Mouse (Mus musculus) hindbrain, postnatal 0 days (tissue): Measurements from ENCODE around the gene Adap2. TPM values are rescaled to one million over a fixed set of nuclear protein-coding genes. Genes with fewer than 3 reads are reported as not detected.
"Not testable (repeated sequence)": the region's sequence is repeated elsewhere in the genome, so short reads cannot be mapped to it uniquely, and the experiment has no call there.

Source experiments
- ATAC-seq: fragments of 200-750 bp; cut with Nextera tagmentation; 2 replicates; pipeline ENCODE4 v1.8.0; 2017; ENCODE audit warnings: mild to moderate bottlenecking, moderate TSS enrichment, moderate library complexity
- DNase-seq: peaks from one replicate; pipeline ENCODE4 v3.0.0-alpha.2; 2015; ENCODE audit warnings: low spot score
- H3K27ac ChIP-seq: fragments of 300-500 bp; sonication (generic); 2 replicates; pipeline ENCODE4 v1.5.1; 2014; ENCODE audit warnings: mild to moderate bottlenecking
- H3K27me3 ChIP-seq: fragments of 300-500 bp; sonication (generic); 2 replicates; pipeline ENCODE4 v1.6.1; 2014; ENCODE audit warnings: low read length, mixed read lengths; ENCODE audit not compliant: insufficient read depth
- H3K36me3 ChIP-seq: fragments of 300-500 bp; sonication (generic); 2 replicates; pipeline ENCODE4 v1.6.1; 2014; ENCODE audit warnings: low read length, mixed read lengths; ENCODE audit not compliant: insufficient read depth
- H3K4me1 ChIP-seq: fragments of 300-500 bp; sonication (generic); 2 replicates; pipeline ENCODE4 v1.6.1; 2014; ENCODE audit warnings: antibody characterized with exemption, low read length, mixed read lengths; ENCODE audit not compliant: insufficient read depth
- H3K4me2 ChIP-seq: fragments of 300-500 bp; sonication (generic); 2 replicates; pipeline ENCODE4 v1.6.1; 2014; ENCODE audit warnings: low read depth, mild to moderate bottlenecking, low read length, moderate library complexity, mixed read lengths
- H3K4me3 ChIP-seq: fragments of 300-500 bp; sonication (generic); 2 replicates; pipeline ENCODE4 v1.5.1; 2014; ENCODE audit warnings: low read length
- H3K9ac ChIP-seq: fragments of 300-500 bp; sonication (generic); replicated peaks from 2 replicates; pipeline ENCODE4 v1.6.1; 2014; ENCODE audit warnings: mild to moderate bottlenecking, low read length, moderate library complexity, mixed read lengths
- H3K9me3 ChIP-seq: fragments of 300-500 bp; sonication (generic); 2 replicates; pipeline ENCODE4 v1.6.1; 2016; ENCODE audit warnings: low read length, mixed read lengths
- CTCF ChIP-seq: IDR thresholded peaks from 2 replicates; pipeline ENCODE4 v1.5.1; 2016; ENCODE audit warnings: antibody characterized with exemption, control low read depth, low read depth
- WGBS: fragments of 180-500 bp; shearing (Covaris S2); extraction: QIAGEN DNeasy Blood & Tissue Kit; methylation state at CpG from one replicate; pipeline ENCODE4 v1.1.7; 2014; 5-methylcytosine and 5-hydroxymethylcytosine counted together
- polyA plus RNA-seq: library from polyadenylated mRNA; unstranded; fragments of >200 nt; fragmentation: Nextera tagmentation; extraction: Ambion mirVana; gene quantifications from 2 replicates; pipeline ENCODE4 v1.2.1, GENCODE M21; 2015
- total RNA-seq: library from RNA; depleted of rRNA; stranded (reverse); fragments of >200 nt; gene quantifications from 2 replicates; pipeline ENCODE4 v1.2.3, GENCODE M21; 2014

Gene Adap2
- total and polyA plus RNA-seq, 2 experiments from 2014 or later = 4.1 to 4.9 TPM

DNA sequence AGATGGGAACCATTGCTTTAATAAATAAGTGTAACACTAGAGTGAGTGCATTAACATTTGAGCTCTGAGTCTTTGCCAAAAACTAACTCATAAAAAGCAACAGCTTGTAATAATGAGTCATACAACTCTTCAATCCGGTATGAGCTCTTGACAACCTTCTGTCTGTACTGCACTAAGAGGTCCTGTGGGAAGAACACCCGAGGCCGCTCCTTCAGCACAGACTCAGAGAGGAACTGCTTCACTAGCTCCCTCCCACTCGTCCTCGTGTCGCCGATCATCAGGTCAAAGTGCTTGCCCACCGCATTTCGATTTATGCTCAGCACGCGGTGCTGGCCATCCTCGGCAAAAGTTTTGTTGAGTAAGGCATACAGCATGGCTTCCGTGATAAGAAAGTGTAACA is 17.1 kb upstream of the Adap2 start:
- no peak overlapping the region for H3K9ac ChIP-seq
- 91% methylated on average over 13 of the region's 13 CpGs for WGBS
- TF ChIP-seq CTCF = no peak
- no peak overlapping the region for H3K4me2 ChIP-seq
- DNase-seq = no peak
- H3K4me3 ChIP-seq = no peak overlapping the region
- H3K4me1 ChIP-seq = no peaks in the 10 kb centered on the region
- no peak overlapping the region for H3K27ac ChIP-seq
- no peaks in the 10 kb centered on the region for H3K9me3 ChIP-seq
- H3K27me3 ChIP-seq = no peaks in the 10 kb centered on the region
- ATAC-seq = no peak
- peaks cover 18% of the 10 kb centered on the region; the same call in 1 of the 2 replicates for H3K36me3 ChIP-seq

- no peak for TF ChIP-seq CTCF
- Histone ChIP-seq H3K9me3 (no peaks in the 10 kb centered on the region), H3K9ac (no peak overlapping the region), H3K27me3 (no peaks in the 10 kb centered on the region), H3K27ac (no peak overlapping the region), H3K36me3 (peaks cover 12% of the 10 kb centered on the region; the same call in 1 of the 2 replicates), H3K4me1 (no peaks in the 10 kb centered on the region), H3K4me2 (no peak overlapping the region), H3K4me3 (no peak overlapping the region)
- DNase-seq (no peak), ATAC-seq (no peak)
- WGBS = 88% methylated on average over 5 of the region's 5 CpGs
Observed at GRCm38 (mm10) chr11:80137773-80138172, 16.1 kb upstream of the Adap2 start.

- H3K4me1 ChIP-seq = no peaks in the 10 kb centered on the region
- peak; percentile 93 for DNase-seq
- no peaks in the 10 kb centered on the region for H3K36me3 ChIP-seq
- peak; percentile 96 for ATAC-seq
- H3K27ac ChIP-seq = peak within 1 kb of the TSS; percentile 96
- H3K9ac ChIP-seq = peak within 1 kb of the TSS; percentile 78
- under 1% methylated on average over 40 of the region's 40 CpGs for WGBS
- peak within 1 kb of the TSS; percentile 83 for H3K4me2 ChIP-seq
- H3K27me3 ChIP-seq = no peaks in the 10 kb centered on the region
- H3K9me3 ChIP-seq = no peaks in the 10 kb centered on the region
- TF ChIP-seq CTCF = no peak
- H3K4me3 ChIP-seq = peak within 1 kb of the TSS; percentile 84
Observed at GRCm38 (mm10) chr11:80141825-80142521, 11.9 kb upstream of the Adap2 start, which contains the start of gene Tefm. Gene Tefm, minus strand, starts transcription at chr11:80142175.

GRCm38 (mm10) chr11:80142872-80143271 is 11.0 kb upstream of the Adap2 start:
- ATAC-seq = no peak
- Histone ChIP-seq H3K9me3 (no peaks in the 10 kb centered on the region), H3K27me3 (no peaks in the 10 kb centered on the region), H3K9ac (peak overlapping the region; percentile 78; the same call in 1 of the 2 replicates), H3K4me2 (peak overlapping the region; percentile 83), H3K36me3 (no peaks in the 10 kb centered on the region), H3K4me1 (no peaks in the 10 kb centered on the region), H3K4me3 (peak overlapping the region; percentile 84), H3K27ac (no peak overlapping the region)
- no peak for DNase-seq
- no peak for TF ChIP-seq CTCF
- 51% methylated on average over 8 of the region's 8 CpGs for WGBS

DNA sequence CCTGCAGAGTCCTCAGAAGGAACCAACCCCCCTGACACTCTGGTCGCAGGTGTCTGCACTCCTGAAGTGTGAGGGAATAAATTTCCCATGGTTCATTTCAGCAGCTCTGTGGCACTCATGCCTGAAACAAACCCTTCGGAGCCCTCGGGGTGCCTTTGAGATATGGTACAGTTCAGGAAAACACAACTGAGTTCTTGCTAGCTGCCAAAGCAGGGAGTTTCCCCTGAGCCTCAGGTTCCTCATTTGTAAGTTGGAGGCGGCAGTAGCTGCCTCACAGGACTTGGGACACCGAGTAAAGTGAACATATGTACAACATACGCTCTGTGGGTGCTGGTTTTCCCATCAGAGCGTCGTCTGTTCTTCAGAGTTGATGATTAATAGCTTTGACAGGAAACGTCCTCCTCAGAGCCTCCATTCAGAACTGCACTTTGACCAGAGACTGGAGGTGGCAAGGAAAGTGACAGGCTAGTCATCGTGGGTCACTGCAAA is 8.1 kb upstream of the Adap2 start:
- no peaks in the 10 kb centered on the region for H3K27me3 ChIP-seq

GRCm38 (mm10) chr11:80147748-80148147 is 6.2 kb upstream of the Adap2 start:
- no peak for DNase-seq

More for the DNA sequence above, 8.1 kb upstream of the Adap2 start:
- Histone ChIP-seq H3K9me3 (no peaks in the 10 kb centered on the region), H3K36me3 (no peaks in the 10 kb centered on the region), H3K9ac (no peak overlapping the region), H3K27ac (no peak overlapping the region), H3K4me3 (no peak overlapping the region), H3K4me2 (no peak overlapping the region), H3K4me1 (no peaks in the 10 kb centered on the region)
- DNase-seq (no peak), ATAC-seq (no peak)
- no peak for TF ChIP-seq CTCF
- 61% methylated on average over 10 of the region's 10 CpGs for WGBS

GRCm38 (mm10) chr11:80148313-80148712 is 5.6 kb upstream of the Adap2 start:
- DNase-seq = no peak
- ATAC-seq = no peak

More at GRCm38 (mm10) chr11:80147748-80148147, 6.2 kb upstream of the Adap2 start:
- H3K9me3 ChIP-seq = no peaks in the 10 kb centered on the region
- no peaks in the 10 kb centered on the region for H3K27me3 ChIP-seq
- no peaks in the 10 kb centered on the region for H3K36me3 ChIP-seq
- H3K9ac ChIP-seq = no peak overlapping the region
- no peaks in the 10 kb centered on the region for H3K4me1 ChIP-seq
- no peak overlapping the region for H3K4me2 ChIP-seq
- WGBS = 73% methylated on average over 6 of the region's 6 CpGs
- TF ChIP-seq CTCF = peak; percentile 17; the same call in 1 of the 2 replicates
- H3K27ac ChIP-seq = no peak overlapping the region
- H3K4me3 ChIP-seq = no peak overlapping the region
- ATAC-seq = no peak

DNA sequence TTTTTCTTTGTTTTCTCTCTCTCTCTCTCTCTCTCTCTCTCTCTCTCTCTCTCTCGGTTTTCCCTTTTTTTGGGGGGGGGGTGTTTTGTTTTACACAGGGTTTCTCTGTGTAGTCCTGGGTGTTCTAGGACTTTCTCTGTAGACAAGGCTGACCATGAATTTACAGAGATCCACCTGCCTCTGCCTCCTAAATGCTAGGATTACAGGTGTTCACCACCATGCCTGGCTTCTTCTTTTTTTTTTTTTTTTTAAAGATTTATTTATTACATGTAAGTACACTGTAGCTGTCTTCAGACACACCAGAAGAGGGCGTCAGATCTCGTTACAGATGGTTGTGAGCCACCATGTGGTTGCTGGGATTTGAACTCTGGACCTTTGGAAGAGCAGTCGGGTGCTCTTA is 4.9 kb upstream of the Adap2 start:
- ATAC-seq, DNase-seq, H3K9ac ChIP-seq, H3K36me3 ChIP-seq, H3K27ac ChIP-seq, H3K4me3 ChIP-seq, H3K4me2 ChIP-seq, H3K4me1 ChIP-seq, H3K9me3 ChIP-seq: not testable (repeated sequence)
- WGBS = 13% methylated on average over 1 of the region's 4 CpGs
- H3K27me3 ChIP-seq = peaks cover 10% of the 10 kb centered on the region; the same call in 1 of the 2 replicates

More at GRCm38 (mm10) chr11:80148313-80148712, 5.6 kb upstream of the Adap2 start:
- no peak for TF ChIP-seq CTCF
- Histone ChIP-seq H3K4me2 (no peak overlapping the region), H3K9me3 (no peaks in the 10 kb centered on the region), H3K27ac (no peak overlapping the region), H3K36me3 (no peaks in the 10 kb centered on the region), H3K4me3 (no peak overlapping the region), H3K4me1 (no peaks in the 10 kb centered on the region), H3K9ac (no peak overlapping the region), H3K27me3 (0 out of 2 replicates have a peak, but pooled peaks cover 4% of the 10 kb centered on the region)
- WGBS = 73% methylated on average over 1 of the region's 1 CpGs
